Mouse (Mus musculus) hindbrain, postnatal 0 days (tissue): Measurements from ENCODE around the gene Lias. TPM values are rescaled to one million over a fixed set of nuclear protein-coding genes. Genes with fewer than 3 reads are reported as not detected.

Experiments used
- ATAC-seq: fragments of 200-750 bp; cut with Nextera tagmentation; 2 replicates; pipeline ENCODE4 v1.8.0; 2017; ENCODE audit warnings: mild to moderate bottlenecking, moderate TSS enrichment, moderate library complexity
- DNase-seq: peaks from one replicate; pipeline ENCODE4 v3.0.0-alpha.2; 2015; ENCODE audit warnings: low spot score
- H3K27ac ChIP-seq: fragments of 300-500 bp; sonication (generic); 2 replicates; pipeline ENCODE4 v1.5.1; 2014; ENCODE audit warnings: mild to moderate bottlenecking
- H3K27me3 ChIP-seq: fragments of 300-500 bp; sonication (generic); 2 replicates; pipeline ENCODE4 v1.6.1; 2014; ENCODE audit warnings: low read length, mixed read lengths; ENCODE audit not compliant: insufficient read depth
- H3K36me3 ChIP-seq: fragments of 300-500 bp; sonication (generic); 2 replicates; pipeline ENCODE4 v1.6.1; 2014; ENCODE audit warnings: low read length, mixed read lengths; ENCODE audit not compliant: insufficient read depth
- H3K4me1 ChIP-seq: fragments of 300-500 bp; sonication (generic); 2 replicates; pipeline ENCODE4 v1.6.1; 2014; ENCODE audit warnings: antibody characterized with exemption, low read length, mixed read lengths; ENCODE audit not compliant: insufficient read depth
- H3K4me2 ChIP-seq: fragments of 300-500 bp; sonication (generic); 2 replicates; pipeline ENCODE4 v1.6.1; 2014; ENCODE audit warnings: low read depth, mild to moderate bottlenecking, low read length, moderate library complexity, mixed read lengths
- H3K4me3 ChIP-seq: fragments of 300-500 bp; sonication (generic); 2 replicates; pipeline ENCODE4 v1.5.1; 2014; ENCODE audit warnings: low read length
- H3K9ac ChIP-seq: fragments of 300-500 bp; sonication (generic); replicated peaks from 2 replicates; pipeline ENCODE4 v1.6.1; 2014; ENCODE audit warnings: mild to moderate bottlenecking, low read length, moderate library complexity, mixed read lengths
- H3K9me3 ChIP-seq: fragments of 300-500 bp; sonication (generic); 2 replicates; pipeline ENCODE4 v1.6.1; 2016; ENCODE audit warnings: low read length, mixed read lengths
- CTCF ChIP-seq: IDR thresholded peaks from 2 replicates; pipeline ENCODE4 v1.5.1; 2016; ENCODE audit warnings: antibody characterized with exemption, control low read depth, low read depth
- WGBS: fragments of 180-500 bp; shearing (Covaris S2); extraction: QIAGEN DNeasy Blood & Tissue Kit; methylation state at CpG from one replicate; pipeline ENCODE4 v1.1.7; 2014; 5-methylcytosine and 5-hydroxymethylcytosine counted together
- polyA plus RNA-seq: library from polyadenylated mRNA; unstranded; fragments of >200 nt; fragmentation: Nextera tagmentation; extraction: Ambion mirVana; gene quantifications from 2 replicates; pipeline ENCODE4 v1.2.1, GENCODE M21; 2015
- total RNA-seq: library from RNA; depleted of rRNA; stranded (reverse); fragments of >200 nt; gene quantifications from 2 replicates; pipeline ENCODE4 v1.2.3, GENCODE M21; 2014

Lias gene
- total and polyA plus RNA-seq, 2 experiments from 2014 or later: 19.4 to 66.8 TPM

DNA sequence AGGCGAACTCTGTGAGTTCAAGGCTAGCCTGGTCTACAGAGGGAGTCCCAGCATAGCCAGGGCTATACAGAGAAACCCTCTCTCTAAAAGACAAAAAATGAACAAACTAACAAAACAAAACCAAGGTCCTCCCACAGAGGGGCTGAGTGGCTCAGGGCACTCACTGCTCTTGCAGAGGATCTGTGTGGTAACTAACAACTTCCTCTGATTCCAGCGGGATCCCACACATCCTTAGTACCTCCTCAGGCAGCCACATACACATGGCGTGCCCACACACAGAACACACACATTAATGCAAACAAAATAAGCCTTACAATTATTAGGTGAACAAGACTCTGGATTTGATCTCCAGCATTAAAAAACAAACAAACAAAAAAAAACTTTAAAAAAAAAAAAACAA, 33.5 kb upstream of the Lias start:
- ATAC-seq: no peak
- 83% methylated on average over 3 of the region's 3 CpGs for WGBS
- Histone ChIP-seq H3K4me1 (no peaks in the 10 kb centered on the region), H3K9ac (no peak overlapping the region), H3K4me2 (no peak overlapping the region), H3K36me3 (no peaks in the 10 kb centered on the region), H3K4me3 (no peak overlapping the region), H3K27me3 (no peaks in the 10 kb centered on the region), H3K9me3 (no peaks in the 10 kb centered on the region), H3K27ac (no peak overlapping the region)
- TF ChIP-seq CTCF: no peak
- no peak for DNase-seq

DNA sequence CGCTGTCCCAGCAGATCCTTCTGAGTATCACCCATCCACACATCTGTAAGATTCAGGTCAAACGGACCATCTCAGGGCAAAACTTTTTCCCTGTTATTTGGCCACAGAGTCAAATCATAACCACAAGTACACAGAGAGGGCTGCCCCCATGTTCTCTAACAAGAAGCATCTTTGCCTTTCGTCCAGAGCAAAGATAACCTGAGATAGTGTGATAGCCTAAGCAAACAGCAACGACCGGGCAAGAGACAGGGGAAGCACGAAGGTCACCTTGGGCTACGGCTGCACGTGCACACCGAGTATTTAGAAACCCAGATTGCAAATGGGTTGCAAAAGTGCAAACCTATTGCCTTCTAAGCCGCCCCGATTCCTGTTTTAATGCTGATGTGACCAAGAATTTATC, 23.5 kb upstream of the Lias start:
- Histone ChIP-seq H3K9me3 (no peaks in the 10 kb centered on the region), H3K27me3 (no peaks in the 10 kb centered on the region), H3K4me1 (no peaks in the 10 kb centered on the region), H3K27ac (no peak overlapping the region), H3K4me3 (no peak overlapping the region), H3K4me2 (no peak overlapping the region), H3K36me3 (no peaks in the 10 kb centered on the region), H3K9ac (no peak overlapping the region)
- whole genome bisulfite sequencing: 90% methylated on average over 11 of the region's 11 CpGs
- ATAC-seq: no peak
- no peak for TF ChIP-seq CTCF
- no peak for DNase-seq

DNA sequence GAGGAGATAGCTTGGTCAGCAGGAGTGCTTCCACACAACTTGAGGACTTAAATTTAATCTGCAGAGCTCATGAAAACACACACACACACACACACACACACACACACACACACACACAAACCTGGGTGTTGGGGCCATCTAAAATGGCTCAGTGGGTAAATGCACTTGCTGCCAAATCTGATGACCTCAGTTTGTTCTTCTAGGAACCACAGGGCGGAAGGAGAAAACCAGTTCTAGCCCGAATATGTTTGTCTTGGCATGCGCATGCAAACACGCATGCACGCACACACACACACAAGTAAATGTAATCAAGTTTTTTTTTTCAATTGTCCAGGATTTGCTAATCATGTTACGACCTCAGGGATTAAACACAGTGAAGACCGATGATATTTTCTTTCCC, 19.7 kb upstream of the Lias start:
- no peak overlapping the region for H3K4me3 ChIP-seq
- 95% methylated on average over 7 of the region's 7 CpGs for WGBS
- H3K9me3 ChIP-seq: no peaks in the 10 kb centered on the region
- H3K36me3 ChIP-seq: no peaks in the 10 kb centered on the region
- ATAC-seq (no peak), DNase-seq (no peak)
- no peak for TF ChIP-seq CTCF
- no peak overlapping the region for H3K27ac ChIP-seq
- no peak overlapping the region for H3K4me2 ChIP-seq
- H3K9ac ChIP-seq: no peak overlapping the region
- H3K4me1 ChIP-seq: no peaks in the 10 kb centered on the region
- H3K27me3 ChIP-seq: no peaks in the 10 kb centered on the region

DNA sequence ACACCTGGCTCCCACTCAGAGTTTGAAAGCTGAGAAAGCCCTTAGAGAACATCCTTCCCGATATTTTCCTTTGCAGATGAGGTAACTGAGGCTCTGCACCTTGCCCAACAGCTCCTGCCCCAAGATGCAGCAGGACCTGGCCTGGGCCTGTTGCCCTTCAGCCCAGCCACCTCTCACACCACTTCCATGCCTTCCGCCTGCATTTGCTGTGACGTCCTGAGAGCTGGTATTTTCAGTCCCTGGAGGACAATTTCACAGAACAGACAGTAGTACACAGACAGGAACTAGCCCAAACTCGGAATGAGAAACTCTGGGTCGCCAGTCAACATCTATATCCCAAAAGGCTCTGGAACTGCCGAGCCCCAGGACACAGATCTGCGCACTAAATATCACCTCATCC, 16.6 kb upstream of the Lias start:
- Histone ChIP-seq H3K9me3 (no peaks in the 10 kb centered on the region), H3K9ac (no peak overlapping the region), H3K4me3 (no peak overlapping the region), H3K27ac (no peak overlapping the region), H3K4me2 (no peak overlapping the region), H3K27me3 (no peaks in the 10 kb centered on the region), H3K4me1 (no peaks in the 10 kb centered on the region), H3K36me3 (no peaks in the 10 kb centered on the region)
- no peak for TF ChIP-seq CTCF
- ATAC-seq (no peak), DNase-seq (no peak)
- WGBS: 88% methylated on average over 7 of the region's 7 CpGs

DNA sequence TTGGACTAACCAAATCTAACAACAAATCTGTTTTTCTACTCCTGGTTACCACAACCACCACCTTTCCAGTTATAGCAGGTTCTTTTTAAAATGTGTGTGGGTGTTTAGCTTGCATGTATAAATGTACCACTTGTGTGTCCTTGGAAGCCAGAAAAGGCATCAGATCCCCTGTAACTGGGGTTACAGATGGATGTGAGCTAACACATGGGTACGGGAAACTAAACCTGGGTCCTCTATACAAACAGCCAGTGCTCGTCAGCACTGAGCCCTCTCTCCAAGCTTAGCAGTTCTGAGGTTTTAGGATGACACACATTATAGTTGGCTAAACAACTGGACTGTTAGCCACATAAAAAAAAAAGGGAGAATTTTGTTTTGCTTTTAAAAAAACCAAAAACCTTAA, 5.6 kb upstream of the Lias start:
- Histone ChIP-seq H3K9ac (no peak overlapping the region), H3K36me3 (peaks cover 18% of the 10 kb centered on the region), H3K4me3 (no peak overlapping the region), H3K9me3 (no peaks in the 10 kb centered on the region), H3K4me1 (0 out of 2 replicates have a peak, but pooled peaks cover 4% of the 10 kb centered on the region), H3K27me3 (no peaks in the 10 kb centered on the region), H3K4me2 (no peak overlapping the region), H3K27ac (no peak overlapping the region)
- ATAC-seq (no peak), DNase-seq (no peak)
- WGBS: 85% methylated on average over 2 of the region's 2 CpGs
- TF ChIP-seq CTCF: no peak

GRCm38 (mm10) chr5:65387008-65387867, 4.1 kb upstream of the Lias start:
- Histone ChIP-seq H3K4me2 (no peak overlapping the region), H3K27ac (no peak overlapping the region), H3K36me3 (peaks cover 18% of the 10 kb centered on the region), H3K4me3 (no peak overlapping the region), H3K4me1 (peaks cover 4% of the 10 kb centered on the region; the same call in 1 of the 2 replicates), H3K9me3 (no peaks in the 10 kb centered on the region), H3K9ac (no peak overlapping the region), H3K27me3 (no peaks in the 10 kb centered on the region)
- TF ChIP-seq CTCF: no peak
- DNase-seq (no peak), ATAC-seq (no peak)
- WGBS: 78% methylated on average over 6 of the region's 6 CpGs

- 3% methylated on average over 12 of the region's 12 CpGs for WGBS
- H3K36me3 ChIP-seq: peaks cover 13% of the 10 kb centered on the region
- DNase-seq (peak; percentile 53), ATAC-seq (0 out of 2 replicates have a peak, but pooled peaks have one; percentile 45)
- H3K4me2 ChIP-seq: peak overlapping the region; percentile 60
- peak overlapping the region; percentile 98 for H3K9ac ChIP-seq
- TF ChIP-seq CTCF: no peak
- peak overlapping the region; percentile 90 for H3K4me3 ChIP-seq
- no peaks in the 10 kb centered on the region for H3K9me3 ChIP-seq
- H3K27ac ChIP-seq: peak overlapping the region; percentile 85
- H3K4me1 ChIP-seq: peaks cover 4% of the 10 kb centered on the region; the same call in 1 of the 2 replicates
- no peaks in the 10 kb centered on the region for H3K27me3 ChIP-seq
These were observed 456 bp downstream of the Lias start for GRCm38 (mm10) chr5:65391753-65392152.
